Mouse (Mus musculus) megakaryocyte, embryonic 14.5 days (primary cell): ENCODE data around the gene Tll2.

ENCODE experiments used
- FLI1 ChIP-seq: IDR thresholded peaks from 2 replicates; pipeline ENCODE4 v1.6.1; 2012; ENCODE audit warnings: low read length, inconsistent platforms, mixed read lengths
- GATA1 ChIP-seq: IDR thresholded peaks from 3 replicates; pipeline ENCODE4 v1.6.1; 2012; ENCODE audit warnings: mixed read lengths, low read length, inconsistent platforms, borderline replicate concordance

DNA sequence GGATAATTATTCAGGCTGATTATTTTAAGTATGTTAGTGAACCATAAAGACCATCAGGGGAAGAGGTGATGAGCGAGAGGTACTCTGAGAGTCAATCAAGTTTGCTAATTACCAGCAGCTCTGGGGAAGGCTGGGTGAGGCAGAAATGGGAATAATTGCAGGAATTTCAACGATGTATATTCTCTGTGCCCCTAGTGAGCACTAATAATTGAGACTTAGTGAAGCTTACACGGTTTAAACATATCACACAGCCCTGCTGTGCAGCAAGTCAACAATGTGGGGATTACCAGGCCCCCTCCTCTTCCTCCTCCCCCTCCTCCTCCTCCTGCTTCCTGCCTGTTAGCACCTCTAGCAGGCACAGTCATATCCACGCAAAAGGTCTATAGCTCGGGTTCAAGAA is 92.0 kb downstream of the Tll2 start:
- TF ChIP-seq GATA1 (no peak), FLI1 (no peak)
